Mouse (Mus musculus) heart, embryonic 14.5 days (tissue): ENCODE results near the gene Hc. TPM values are rescaled to one million over a fixed set of nuclear protein-coding genes. Genes with fewer than 3 reads are reported as not detected.

Source experiments
- ATAC-seq: fragments of 200-750 bp; cut with Nextera tagmentation; 2 replicates; pipeline ENCODE4 v1.8.0; 2017; ENCODE audit warnings: low read depth, moderate TSS enrichment; ENCODE audit not compliant: insufficient number of reproducible peaks, insufficient read depth, low FRiP score
- H3K27ac ChIP-seq, 2 experiments: fragments of 200-500 bp in 1 of 2; fragments of 300-500 bp in 1 of 2; sonication (generic) in 1 of 2; replicated peaks in 1 of 2; 2 replicates each; pipeline ENCODE4 v1.5.1; 2012 to 2014; ENCODE audit warnings: low read depth in 2 of 2, low read length in 2 of 2, control low read depth in 1 of 2, mild to moderate bottlenecking in 1 of 2, mixed read lengths in 1 of 2; ENCODE audit not compliant: control insufficient read depth in 1 of 2, insufficient read depth in 1 of 2
- H3K27me3 ChIP-seq: fragments of 300-500 bp; sonication (generic); 2 replicates; pipeline ENCODE4 v1.6.1; 2014; ENCODE audit warnings: mild to moderate bottlenecking, low read length, control low read depth; ENCODE audit not compliant: control insufficient read depth, insufficient read depth
- H3K36me3 ChIP-seq: fragments of 300-500 bp; sonication (generic); 2 replicates; pipeline ENCODE4 v1.6.1; 2014; ENCODE audit warnings: mild to moderate bottlenecking, control low read depth, low read length, mixed read lengths; ENCODE audit not compliant: control insufficient read depth, insufficient read depth
- H3K4me1 ChIP-seq, 2 experiments: fragments of 200-500 bp in 1 of 2; fragments of 300-500 bp in 1 of 2; sonication (generic) in 1 of 2; 2 replicates each; pipeline ENCODE4 v1.6.1; 2012 to 2014; ENCODE audit warnings: low read length in 2 of 2, control low read depth in 1 of 2, mixed read lengths in 1 of 2; ENCODE audit not compliant: control insufficient read depth in 2 of 2, insufficient read depth in 2 of 2
- H3K4me2 ChIP-seq: fragments of 300-500 bp; sonication (generic); 2 replicates; pipeline ENCODE4 v1.6.1; 2014; ENCODE audit warnings: mild to moderate bottlenecking, low read length
- H3K4me3 ChIP-seq, 2 experiments: fragments of 200-500 bp in 1 of 2; fragments of 300-500 bp in 1 of 2; sonication (generic) in 1 of 2; 2 replicates each; pipeline ENCODE4 v1.5.1; 2012 to 2014; ENCODE audit warnings: low read length in 2 of 2, mild to moderate bottlenecking in 2 of 2, control low read depth in 1 of 2, low read depth in 1 of 2, moderate library complexity in 1 of 2; ENCODE audit not compliant: control insufficient read depth in 1 of 2, insufficient read depth in 1 of 2
- H3K9ac ChIP-seq: fragments of 300-500 bp; sonication (generic); 2 replicates; pipeline ENCODE4 v1.6.1; 2014; ENCODE audit warnings: mild to moderate bottlenecking, low read length
- H3K9me3 ChIP-seq: fragments of 300-500 bp; sonication (generic); 2 replicates; pipeline ENCODE4 v1.6.1; 2016; ENCODE audit warnings: low read length, control low read depth; ENCODE audit not compliant: control insufficient read depth
- WGBS: fragments of 180-500 bp; shearing (Covaris S2); extraction: QIAGEN DNeasy Blood & Tissue Kit; methylation state at CpG from one replicate; pipeline ENCODE4 v1.1.7; 2014; 5-methylcytosine and 5-hydroxymethylcytosine counted together
- polyA plus RNA-seq: library from polyadenylated mRNA; unstranded; fragments of >200 nt; fragmentation: Nextera tagmentation; extraction: Ambion mirVana; gene quantifications from 2 replicates; pipeline ENCODE4 v1.2.1, GENCODE M21; 2014

The Hc gene
- polyA plus RNA-seq, 1 experiment from 2014 or later, result not detected

DNA sequence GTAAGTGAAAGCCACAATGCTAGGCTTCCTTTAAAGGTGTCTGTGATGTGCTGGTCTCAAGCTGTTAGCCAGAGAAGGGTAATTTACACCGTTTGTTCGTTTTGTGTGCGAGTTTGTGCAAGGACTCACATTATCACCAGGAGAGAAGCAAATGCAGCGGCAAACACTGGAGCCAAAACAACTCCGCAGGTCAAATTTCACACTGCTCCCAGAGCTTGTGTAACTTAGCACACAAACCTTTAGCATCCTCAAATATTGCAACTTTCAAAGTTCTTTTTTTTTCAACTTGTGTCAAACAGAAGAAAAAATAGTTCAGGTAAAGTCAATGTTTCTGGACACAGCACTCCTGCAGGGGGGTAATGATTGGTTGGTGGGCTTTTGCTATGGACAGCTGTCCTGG lies 42.3 kb upstream of the Hc start:
- Histone ChIP-seq H3K4me2 (no peak overlapping the region), H3K9me3 (no peaks in the 10 kb centered on the region), H3K9ac (no peak overlapping the region), H3K36me3 (no peaks in the 10 kb centered on the region), H3K4me1 (peaks cover 4 to 6% of the 10 kb centered on the region in 2 experiments), H3K4me3 (no peak overlapping the region), H3K27me3 (no peaks in the 10 kb centered on the region), H3K27ac (no peak overlapping the region)
- no peak for ATAC-seq
- 72% methylated on average over 5 of the region's 5 CpGs for WGBS

DNA sequence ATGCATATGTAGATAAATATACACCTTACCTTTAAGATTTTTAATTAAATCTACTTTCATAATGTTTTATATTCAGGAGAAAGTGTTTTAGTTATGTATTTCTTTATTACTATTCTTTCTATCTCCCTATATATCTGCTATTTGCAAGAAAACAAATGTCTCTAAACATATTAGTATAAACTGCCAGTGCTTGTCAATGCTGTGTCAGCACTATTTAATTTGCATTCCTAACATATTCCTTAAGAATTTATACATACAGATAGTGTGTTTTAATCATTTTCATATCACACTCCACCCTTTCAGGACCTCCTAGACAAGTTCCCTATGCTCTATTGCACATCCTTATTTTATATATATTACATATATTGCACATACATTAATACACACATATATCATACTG lies 41.5 kb upstream of the Hc start:
- Histone ChIP-seq H3K36me3 (no peaks in the 10 kb centered on the region), H3K4me1 (peaks cover 4 to 6% of the 10 kb centered on the region in 2 experiments), H3K9me3 (no peaks in the 10 kb centered on the region), H3K4me3 (no peak overlapping the region), H3K27me3 (no peaks in the 10 kb centered on the region), H3K27ac (no peak overlapping the region), H3K4me2 (no peak overlapping the region), H3K9ac (no peak overlapping the region)
- ATAC-seq, result no peak

DNA sequence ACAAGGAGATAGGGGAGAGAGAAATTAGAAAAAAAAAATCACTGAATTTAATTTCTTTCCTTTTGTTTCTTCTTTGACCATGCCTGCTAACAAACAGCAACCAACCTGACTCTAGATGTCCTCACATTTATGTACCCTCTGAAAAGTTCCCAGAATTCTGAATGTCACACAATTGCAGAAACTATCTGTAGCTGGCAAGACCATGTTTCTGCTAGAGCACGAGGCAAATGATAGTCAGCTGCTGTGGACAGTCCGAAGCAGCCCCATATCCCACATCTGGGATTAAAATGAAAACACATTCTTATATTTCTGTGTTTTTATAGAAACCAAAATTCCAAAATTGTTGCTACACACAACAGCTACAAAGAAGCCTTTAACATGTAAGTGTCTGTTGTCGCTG lies 40.2 kb upstream of the Hc start, which contains the start of gene AI182371:
AI182371 (minus strand) TSS at position 101 of the 400 bp plus-strand sequence.
- 94% methylated on average over 3 of the region's 3 CpGs for WGBS

DNA sequence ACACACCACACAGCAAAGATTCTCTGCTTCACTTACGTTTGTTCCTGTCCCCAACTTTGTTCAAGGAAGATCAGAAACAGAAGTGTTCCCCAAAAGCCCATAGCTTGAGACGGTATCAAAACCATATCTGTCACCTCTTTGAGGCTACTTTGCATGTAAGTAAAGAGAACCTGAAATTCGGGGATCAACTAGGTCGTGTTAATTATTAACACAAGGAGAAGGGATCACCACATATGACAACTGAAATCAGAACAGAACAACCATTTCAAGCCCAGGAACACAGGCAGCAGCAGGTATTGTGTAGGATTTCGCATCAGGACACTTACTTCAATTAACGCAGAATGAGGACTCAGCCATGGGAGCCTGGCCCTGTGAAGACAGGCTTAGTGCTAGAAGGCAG lies 39.3 kb upstream of the Hc start:
- 73% methylated on average over 6 of the region's 6 CpGs for WGBS

More for the DNA sequence above, 40.2 kb upstream of the Hc start, which contains the start of gene AI182371:
- Histone ChIP-seq H3K9ac (no peak within 1 kb of the TSS), H3K36me3 (no peaks in the 10 kb centered on the region), H3K4me1 (peaks cover 4 to 6% of the 10 kb centered on the region in 2 experiments), H3K9me3 (no peaks in the 10 kb centered on the region), H3K27ac (no peak within 1 kb of the TSS), H3K4me2 (no peak within 1 kb of the TSS), H3K27me3 (no peaks in the 10 kb centered on the region), H3K4me3 (no peak within 1 kb of the TSS)
- ATAC-seq, result no peak

DNA sequence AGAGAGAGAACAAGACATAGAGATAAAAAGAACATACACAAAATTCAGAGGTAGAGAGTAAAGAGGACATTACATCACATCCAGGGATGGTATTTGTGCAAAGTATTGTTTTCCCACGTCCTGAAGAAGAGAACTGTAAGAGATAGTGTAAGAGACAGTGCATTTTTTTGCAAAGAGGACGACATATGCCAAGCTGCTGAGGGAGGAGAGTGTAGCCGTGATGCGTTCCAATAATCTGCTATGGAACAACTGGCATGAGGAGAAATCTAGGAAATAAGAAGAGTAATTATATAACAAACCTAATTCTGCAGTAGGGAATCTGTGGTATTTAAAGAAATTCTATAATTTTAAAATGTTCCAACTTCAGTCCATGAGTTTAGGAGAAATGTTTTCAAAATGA lies 26.2 kb upstream of the Hc start:
- H3K36me3 ChIP-seq, result no peaks in the 10 kb centered on the region
- no peak overlapping the region for H3K4me2 ChIP-seq
- no peak for ATAC-seq
- 58% methylated on average over 4 of the region's 4 CpGs for WGBS
- no peak overlapping the region for H3K9ac ChIP-seq
- H3K9me3 ChIP-seq, result no peaks in the 10 kb centered on the region
- no peak overlapping the region for H3K4me3 ChIP-seq
- H3K4me1 ChIP-seq, result no peaks in the 10 kb centered on the region
- H3K27me3 ChIP-seq, result no peaks in the 10 kb centered on the region
- no peak overlapping the region for H3K27ac ChIP-seq

More for the DNA sequence above, 39.3 kb upstream of the Hc start:
- H3K9me3 ChIP-seq, result no peaks in the 10 kb centered on the region
- peaks cover 4 to 6% of the 10 kb centered on the region in 2 experiments for H3K4me1 ChIP-seq
- H3K4me2 ChIP-seq, result no peak overlapping the region
- no peak for ATAC-seq
- no peaks in the 10 kb centered on the region for H3K36me3 ChIP-seq
- H3K27ac ChIP-seq, result no peak overlapping the region
- no peaks in the 10 kb centered on the region for H3K27me3 ChIP-seq
- H3K9ac ChIP-seq, result no peak overlapping the region
- H3K4me3 ChIP-seq, result no peak overlapping the region

DNA sequence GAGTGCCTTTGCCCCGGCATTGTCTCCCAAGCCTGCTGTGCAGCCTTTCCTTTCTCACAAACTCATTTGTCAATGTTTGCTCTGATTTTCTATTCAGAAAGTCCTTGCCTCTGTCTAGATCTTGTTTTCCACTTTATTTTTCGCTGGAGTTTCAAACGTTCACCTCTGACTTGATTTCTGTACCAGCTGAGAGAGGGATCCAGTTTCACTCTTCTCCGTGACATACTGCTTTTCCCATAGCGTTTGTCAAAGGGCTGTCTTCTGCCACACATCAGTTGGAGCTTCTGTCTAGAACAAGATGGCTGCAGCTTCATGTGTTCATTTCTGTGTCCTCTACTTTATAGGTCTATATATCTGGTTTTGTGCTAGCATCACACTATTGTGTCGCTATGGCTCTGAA lies 17.9 kb upstream of the Hc start:
- Histone ChIP-seq H3K4me1 (no peaks in the 10 kb centered on the region), H3K27ac (no peak overlapping the region), H3K4me3 (no peak overlapping the region), H3K36me3 (no peaks in the 10 kb centered on the region), H3K4me2 (no peak overlapping the region), H3K9me3 (no peaks in the 10 kb centered on the region), H3K27me3 (no peaks in the 10 kb centered on the region), H3K9ac (no peak overlapping the region)
- no peak for ATAC-seq
- WGBS, result 61% methylated on average over 6 of the region's 6 CpGs

DNA sequence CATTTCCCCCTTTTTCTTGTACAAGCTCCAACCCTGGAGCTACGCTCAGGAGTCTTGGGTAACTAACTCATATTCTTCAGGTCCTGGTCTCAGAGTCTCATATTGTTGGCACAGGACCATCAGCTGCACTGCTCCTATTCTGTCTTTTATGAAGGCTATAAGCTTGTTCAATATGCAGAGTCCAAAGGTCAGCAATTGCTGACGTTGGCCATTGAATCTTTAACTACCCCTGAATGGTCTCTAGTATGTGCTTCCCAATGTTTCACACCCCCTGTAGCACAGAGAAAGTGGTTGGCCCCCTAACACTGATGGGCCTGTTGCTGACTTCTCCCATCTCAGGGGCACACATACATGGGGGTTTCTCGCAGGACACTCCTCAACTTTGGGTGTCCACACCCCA lies 13.1 kb upstream of the Hc start:
- Histone ChIP-seq H3K4me2 (no peak overlapping the region), H3K9ac (no peak overlapping the region), H3K4me1 (no peaks in the 10 kb centered on the region), H3K27me3 (no peaks in the 10 kb centered on the region), H3K9me3 (0 out of 2 replicates have a peak, but pooled peaks cover 4% of the 10 kb centered on the region), H3K4me3 (no peak overlapping the region), H3K36me3 (no peaks in the 10 kb centered on the region), H3K27ac (no peak overlapping the region)
- ATAC-seq, result no peak
- WGBS, result 91% methylated on average over 3 of the region's 3 CpGs

DNA sequence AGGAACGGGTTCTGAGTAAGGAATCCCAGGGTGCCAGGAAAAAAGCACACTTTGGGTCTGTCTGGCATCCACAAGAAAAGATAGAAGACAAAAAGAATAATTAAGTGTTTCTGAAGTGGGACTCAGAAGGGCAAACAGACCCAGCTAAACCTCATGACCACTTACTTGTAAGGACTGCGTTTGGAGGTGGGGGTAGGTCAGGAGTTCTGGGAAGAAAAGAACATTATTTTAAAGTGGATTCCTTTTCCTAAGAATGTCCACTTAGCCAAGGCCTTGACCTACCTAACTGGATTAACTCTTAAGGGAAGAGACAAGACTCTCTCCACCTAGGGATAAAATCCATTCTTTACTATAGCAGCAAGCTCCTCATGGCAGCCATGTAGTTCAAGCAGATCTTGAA lies 11.3 kb upstream of the Hc start:
- no peak overlapping the region for H3K27ac ChIP-seq

More for the DNA sequence above, 11.3 kb upstream of the Hc start:
- WGBS, result 74% methylated on average over 2 of the region's 2 CpGs
- no peak for ATAC-seq
- no peak overlapping the region for H3K4me3 ChIP-seq
- H3K9me3 ChIP-seq, result 0 out of 2 replicates have a peak, but pooled peaks cover 4% of the 10 kb centered on the region
- no peaks in the 10 kb centered on the region for H3K27me3 ChIP-seq
- H3K9ac ChIP-seq, result no peak overlapping the region
- H3K4me2 ChIP-seq, result no peak overlapping the region
- H3K4me1 ChIP-seq, result no peaks in the 10 kb centered on the region
- no peaks in the 10 kb centered on the region for H3K36me3 ChIP-seq
